Mouse (Mus musculus) gastrocnemius, postnatal 36 days (tissue): ENCODE data around the gene Asic2. TPM values are rescaled to one million over a fixed set of nuclear protein-coding genes. Genes with fewer than 3 reads are reported as not detected.
A peak's percentile ranks its signal among the peaks of the same experiment; 100 is the strongest.

Experiments
- DNase-seq, 2 experiments: peaks; one replicate each; pipeline ENCODE4 v3.0.0; 2022
- intact Hi-C: fragments of 180-260 bp; cut with DNase I; formaldehyde crosslinking; loops from one replicate; pipeline ENCODE4 v1.15.1; 2025
- total RNA-seq, 2 experiments: library from RNA; stranded (reverse); gene quantifications; 2 replicates each; pipeline ENCODE4 v1.2.3; 2021

Gene Asic2
- total RNA-seq, 2 experiments from 2014 or later = 0.10 TPM; not detected in 1

GRCm38 (mm10) chr11:81152460-81153160, 815.6 kb downstream of the Asic2 start:
- intact Hi-C loops = no loop called here
- no peak for DNase-seq

- intact Hi-C loops = no loop called here
- no peak for DNase-seq
Observed at GRCm38 (mm10) chr11:81152021-81152385, 816.3 kb downstream of the Asic2 start.

- no peak for DNase-seq
- intact Hi-C loops = no loop called here
Observed at GRCm38 (mm10) chr11:81151286-81152020, 816.8 kb downstream of the Asic2 start.

- intact Hi-C loops = no loop called here
- no peak for DNase-seq
Observed at GRCm38 (mm10) chr11:81150621-81151020, 817.6 kb downstream of the Asic2 start.

- intact Hi-C loops = no loop called here
- DNase-seq = no peak
Observed at GRCm38 (mm10) chr11:81148423-81148822, 819.8 kb downstream of the Asic2 start.

GRCm38 (mm10) chr11:81146574-81147157, 821.6 kb downstream of the Asic2 start:
- intact Hi-C loops = no loop called here
- DNase-seq = no peak

GRCm38 (mm10) chr11:81135141-81135540, 833.1 kb downstream of the Asic2 start:
- no peak for DNase-seq
- intact Hi-C loops = no loop called here

GRCm38 (mm10) chr11:81133950-81134349, 834.3 kb downstream of the Asic2 start:
- intact Hi-C loops = no loop called here

GRCm38 (mm10) chr11:81132669-81133068, 835.6 kb downstream of the Asic2 start:
- intact Hi-C loops = no loop called here
- DNase-seq = no peak

More at GRCm38 (mm10) chr11:81133950-81134349, 834.3 kb downstream of the Asic2 start:
- no peak for DNase-seq

GRCm38 (mm10) chr11:81124363-81124762, 843.9 kb downstream of the Asic2 start:
- DNase-seq = no peak
- intact Hi-C loops = no loop called here

GRCm38 (mm10) chr11:81120024-81120576, 848.2 kb downstream of the Asic2 start:
- intact Hi-C loops = no loop called here

GRCm38 (mm10) chr11:81118055-81118454, 850.2 kb downstream of the Asic2 start:
- intact Hi-C loops = no loop called here
- no peak for DNase-seq

More at GRCm38 (mm10) chr11:81120024-81120576, 848.2 kb downstream of the Asic2 start:
- DNase-seq = no peak

- intact Hi-C loops = no loop called here
- peak in 1 of 2 experiments; percentile 10 for DNase-seq
Observed at GRCm38 (mm10) chr11:81115666-81116065, 852.6 kb downstream of the Asic2 start.

- intact Hi-C loops = no loop called here
- no peak for DNase-seq
Observed at GRCm38 (mm10) chr11:81111626-81112025, 856.6 kb downstream of the Asic2 start.

- intact Hi-C loops = no loop called here
- DNase-seq = no peak
Observed at GRCm38 (mm10) chr11:81110049-81110448, 858.2 kb downstream of the Asic2 start.

GRCm38 (mm10) chr11:81106949-81107348, 861.3 kb downstream of the Asic2 start:
- intact Hi-C loops = no loop called here
- DNase-seq = no peak

GRCm38 (mm10) chr11:81100829-81101228, 867.4 kb downstream of the Asic2 start:
- DNase-seq = no peak
- intact Hi-C loops = no loop called here

- DNase-seq = no peak
- intact Hi-C loops = no loop called here
Observed at GRCm38 (mm10) chr11:81096011-81096410, 872.2 kb downstream of the Asic2 start.

- intact Hi-C loops = no loop called here
- no peak for DNase-seq
Observed at GRCm38 (mm10) chr11:81094581-81094980, 873.7 kb downstream of the Asic2 start.

- no peak for DNase-seq
- intact Hi-C loops = no loop called here
Observed at GRCm38 (mm10) chr11:81092161-81092560, 876.1 kb downstream of the Asic2 start.

GRCm38 (mm10) chr11:81083822-81084221, 884.4 kb downstream of the Asic2 start:
- intact Hi-C loops = no loop called here

More at GRCm38 (mm10) chr11:81083822-81084221, 884.4 kb downstream of the Asic2 start:
- no peak for DNase-seq
